Mouse (Mus musculus) stomach, embryonic 15.5 days (tissue): ENCODE data around the gene 4921504E06Rik. TPM values are rescaled to one million over a fixed set of nuclear protein-coding genes. Genes with fewer than 3 reads are reported as not detected.

Experiments used
- polyA plus RNA-seq: library from polyadenylated mRNA; unstranded; fragments of >200 nt; fragmentation: Nextera tagmentation; extraction: Ambion mirVana; gene quantifications from 2 replicates; pipeline ENCODE4 v1.2.1, GENCODE M21; 2015

4921504E06Rik gene
- polyA plus RNA-seq, 1 experiment from 2014 or later: not detected

Other genes starting within 250 kb of the 4921504E06Rik start
- gene Msrb2, start 182.5 kb downstream of the 4921504E06Rik start, polyA plus RNA-seq: 22.0 and 24.2 TPM in 2 replicates
- 27.9 and 39.8 TPM in 2 replicates for gene Ptf1a, start 108.3 kb downstream of the 4921504E06Rik start, polyA plus RNA-seq
- 1.7 and 2.2 TPM in 2 replicates for gene Otud1, start 103.8 kb upstream of the 4921504E06Rik start, polyA plus RNA-seq